Mouse (Mus musculus) E14TG2a.4 (cell line): ENCODE measurements around the gene Wipf3.
A peak's percentile ranks its signal among the peaks of the same experiment; 100 is the strongest.

Experiments
- H3K27me3 ChIP-seq: 2 replicates; pipeline ENCODE4 v1.6.1; 2014; ENCODE audit warnings: low read length, control low read depth; ENCODE audit not compliant: insufficient read depth
- H3K36me3 ChIP-seq: 2 replicates; pipeline ENCODE4 v1.6.1; 2014; ENCODE audit warnings: low read length, control low read depth; ENCODE audit not compliant: insufficient read depth
- H3K4me1 ChIP-seq: replicated peaks from 2 replicates; pipeline ENCODE4 v1.6.1; 2014; ENCODE audit warnings: low read depth, low read length, control low read depth
- H3K4me3 ChIP-seq: replicated peaks from 2 replicates; pipeline ENCODE4 v1.5.1; 2014; ENCODE audit warnings: mild to moderate bottlenecking, low read length
- H3K9me3 ChIP-seq: 2 replicates; pipeline ENCODE4 v1.6.1; 2014; ENCODE audit warnings: low read length, control low read depth
- CTCF ChIP-seq: conservative IDR thresholded peaks from 2 replicates; pipeline ENCODE4 v1.5.1; 2014; ENCODE audit warnings: low read length
- NANOG ChIP-seq: IDR thresholded peaks from 2 replicates; pipeline ENCODE4 v1.6.1; 2014; ENCODE audit warnings: borderline replicate concordance, low read length, mixed read lengths
- POU5F1 ChIP-seq: IDR thresholded peaks from 2 replicates; pipeline ENCODE4 v1.6.1; 2014; ENCODE audit warnings: low read length, borderline replicate concordance

The Wipf3 gene

GRCm38 (mm10) chr6:54494612-54495398 lies 65.4 kb downstream of the Wipf3 start:
- TF ChIP-seq NANOG: no peak
- TF ChIP-seq CTCF: no peak
- no peak for TF ChIP-seq POU5F1
- no peaks in the 10 kb centered on the region for H3K36me3 ChIP-seq
- H3K9me3 ChIP-seq: no peaks in the 10 kb centered on the region
- no peak overlapping the region for H3K4me3 ChIP-seq
- H3K27me3 ChIP-seq: peaks cover 2% of the 10 kb centered on the region; the same call in 1 of the 2 replicates
- no peaks in the 10 kb centered on the region for H3K4me1 ChIP-seq

DNA sequence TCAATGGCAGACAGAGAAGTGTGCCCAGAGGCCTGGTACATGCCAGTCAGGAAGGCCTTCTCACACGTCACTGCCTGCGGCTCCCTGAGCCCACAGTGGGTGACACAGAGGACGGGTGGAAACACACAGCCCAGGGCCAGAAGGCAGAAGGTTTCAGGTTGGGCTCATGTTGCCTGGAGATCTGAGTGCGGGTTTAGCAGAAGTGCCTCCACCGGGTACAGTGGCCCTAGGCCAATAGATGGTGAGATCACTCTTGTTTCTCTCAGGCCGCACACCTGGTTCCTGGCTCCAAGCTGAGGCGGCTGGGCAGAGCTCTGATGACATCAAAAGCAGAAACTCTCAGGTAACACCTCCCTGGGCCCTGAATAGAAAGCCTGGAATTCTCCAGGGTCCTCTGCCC lies 66.8 kb downstream of the Wipf3 start:
- Histone ChIP-seq H3K36me3 (no peaks in the 10 kb centered on the region), H3K4me1 (no peaks in the 10 kb centered on the region), H3K9me3 (no peaks in the 10 kb centered on the region), H3K4me3 (no peak overlapping the region), H3K27me3 (peaks cover 2% of the 10 kb centered on the region; the same call in 1 of the 2 replicates)
- no peak for TF ChIP-seq POU5F1
- TF ChIP-seq CTCF: no peak
- no peak for TF ChIP-seq NANOG

DNA sequence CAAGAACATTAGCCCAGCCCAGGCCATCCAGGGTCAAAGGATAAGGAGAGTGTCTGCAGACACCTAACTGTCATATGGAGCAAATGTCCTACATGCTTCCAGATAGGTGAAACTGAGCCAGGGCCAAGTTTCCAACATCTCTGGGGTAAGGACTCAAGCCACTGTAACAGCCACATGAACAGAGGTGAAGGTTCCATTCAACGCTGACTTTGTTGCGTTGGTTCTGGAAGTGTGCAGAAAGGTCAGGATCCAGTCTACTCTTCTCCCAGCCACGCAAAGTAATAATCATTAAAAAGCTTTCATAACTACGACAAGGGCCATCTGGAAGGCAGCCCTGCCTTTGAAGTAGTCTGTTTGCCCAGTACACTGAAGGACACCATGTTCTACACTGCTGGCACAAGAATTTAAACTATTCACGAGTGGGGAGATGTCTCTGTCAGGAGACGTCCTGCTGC lies 73.3 kb downstream of the Wipf3 start:
- Histone ChIP-seq H3K4me1 (no peaks in the 10 kb centered on the region), H3K4me3 (no peak overlapping the region), H3K36me3 (no peaks in the 10 kb centered on the region), H3K27me3 (no peaks in the 10 kb centered on the region), H3K9me3 (no peaks in the 10 kb centered on the region)
- TF ChIP-seq CTCF (no peak), NANOG (no peak), POU5F1 (no peak)

DNA sequence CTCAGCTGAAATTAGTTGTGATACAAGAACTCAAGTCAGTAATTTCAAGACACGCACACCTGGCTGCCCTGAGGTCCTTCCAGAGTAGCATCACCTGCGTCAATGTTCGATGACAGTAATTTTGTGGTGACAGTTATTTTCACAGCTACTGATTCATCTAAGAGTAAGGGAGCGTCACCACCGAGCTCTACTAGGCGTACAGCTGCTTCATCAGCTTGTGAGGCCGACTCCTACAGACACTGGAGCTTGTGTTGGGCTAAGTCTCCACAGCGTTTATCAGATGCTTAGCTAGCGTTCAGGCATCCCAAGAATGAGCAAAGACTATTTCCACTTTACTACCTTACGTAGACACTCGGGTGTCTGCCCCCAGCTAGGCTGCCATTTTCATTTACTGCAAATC lies 76.9 kb downstream of the Wipf3 start:
- TF ChIP-seq NANOG (no peak), CTCF (no peak), POU5F1 (no peak)
- H3K27me3 ChIP-seq: no peaks in the 10 kb centered on the region; the same call in 1 of the 2 replicates
- H3K4me3 ChIP-seq: no peak overlapping the region
- H3K9me3 ChIP-seq: no peaks in the 10 kb centered on the region
- peaks cover 8% of the 10 kb centered on the region; the same call in 1 of the 2 replicates for H3K4me1 ChIP-seq
- H3K36me3 ChIP-seq: no peaks in the 10 kb centered on the region

GRCm38 (mm10) chr6:54507002-54507401 lies 77.6 kb downstream of the Wipf3 start:
- peaks cover 8% of the 10 kb centered on the region; the same call in 1 of the 2 replicates for H3K4me1 ChIP-seq
- TF ChIP-seq CTCF (peak; percentile 45), POU5F1 (no peak), NANOG (no peak)
- no peaks in the 10 kb centered on the region; the same call in 1 of the 2 replicates for H3K27me3 ChIP-seq
- H3K36me3 ChIP-seq: no peaks in the 10 kb centered on the region
- no peak overlapping the region for H3K4me3 ChIP-seq
- H3K9me3 ChIP-seq: no peaks in the 10 kb centered on the region

GRCm38 (mm10) chr6:54507808-54508207 lies 78.4 kb downstream of the Wipf3 start:
- Histone ChIP-seq H3K36me3 (no peaks in the 10 kb centered on the region), H3K4me3 (no peak overlapping the region), H3K9me3 (no peaks in the 10 kb centered on the region), H3K27me3 (no peaks in the 10 kb centered on the region; the same call in 1 of the 2 replicates), H3K4me1 (peaks cover 8% of the 10 kb centered on the region; the same call in 1 of the 2 replicates)
- TF ChIP-seq CTCF: no peak
- TF ChIP-seq NANOG: no peak
- TF ChIP-seq POU5F1: no peak

DNA sequence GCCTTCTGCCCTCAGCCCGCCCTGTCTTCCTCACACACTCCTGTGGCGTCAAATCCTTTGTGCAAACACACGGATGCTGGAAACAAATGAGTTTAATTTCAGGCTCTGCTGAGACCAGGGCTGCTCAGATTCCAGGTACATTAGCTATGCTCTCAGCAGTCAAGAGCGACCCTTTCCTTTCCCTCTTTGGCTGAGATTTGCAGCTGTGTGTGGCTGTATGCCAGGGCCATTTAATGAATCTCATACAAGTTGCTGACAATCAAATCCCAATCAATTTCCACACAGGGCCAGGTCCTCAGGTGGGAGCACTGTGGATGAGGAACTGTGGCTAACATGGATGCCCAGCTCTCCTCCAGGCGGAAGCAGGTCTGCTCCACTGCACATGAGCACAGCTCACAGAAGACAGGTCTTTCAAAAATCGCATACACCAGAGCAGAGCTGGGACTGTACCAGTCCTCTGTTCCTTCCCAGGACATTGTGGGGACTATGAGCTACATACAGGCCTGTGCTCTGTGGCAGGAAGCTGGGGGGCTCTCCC lies 78.9 kb downstream of the Wipf3 start:
- TF ChIP-seq POU5F1: no peak
- no peak for TF ChIP-seq NANOG
- TF ChIP-seq CTCF: no peak
- H3K4me3 ChIP-seq: no peak overlapping the region
- H3K36me3 ChIP-seq: no peaks in the 10 kb centered on the region
- H3K4me1 ChIP-seq: peaks cover 8% of the 10 kb centered on the region; the same call in 1 of the 2 replicates
- H3K9me3 ChIP-seq: no peaks in the 10 kb centered on the region
- no peaks in the 10 kb centered on the region; the same call in 1 of the 2 replicates for H3K27me3 ChIP-seq

GRCm38 (mm10) chr6:54509264-54509663 lies 79.9 kb downstream of the Wipf3 start:
- H3K4me3 ChIP-seq: no peak overlapping the region
- no peaks in the 10 kb centered on the region for H3K9me3 ChIP-seq
- H3K36me3 ChIP-seq: no peaks in the 10 kb centered on the region
- no peaks in the 10 kb centered on the region; the same call in 1 of the 2 replicates for H3K27me3 ChIP-seq
- peaks cover 8% of the 10 kb centered on the region; the same call in 1 of the 2 replicates for H3K4me1 ChIP-seq
- no peak for TF ChIP-seq NANOG
- TF ChIP-seq POU5F1: no peak
- no peak for TF ChIP-seq CTCF
